Mouse (Mus musculus) E14TG2a.4 (cell line): Measurements from ENCODE around the gene Zbtb1.

Experiments used
- CTCF ChIP-seq: conservative IDR thresholded peaks from 2 replicates; pipeline ENCODE4 v1.5.1; 2014; ENCODE audit warnings: low read length
- NANOG ChIP-seq: IDR thresholded peaks from 2 replicates; pipeline ENCODE4 v1.6.1; 2014; ENCODE audit warnings: borderline replicate concordance, low read length, mixed read lengths

DNA sequence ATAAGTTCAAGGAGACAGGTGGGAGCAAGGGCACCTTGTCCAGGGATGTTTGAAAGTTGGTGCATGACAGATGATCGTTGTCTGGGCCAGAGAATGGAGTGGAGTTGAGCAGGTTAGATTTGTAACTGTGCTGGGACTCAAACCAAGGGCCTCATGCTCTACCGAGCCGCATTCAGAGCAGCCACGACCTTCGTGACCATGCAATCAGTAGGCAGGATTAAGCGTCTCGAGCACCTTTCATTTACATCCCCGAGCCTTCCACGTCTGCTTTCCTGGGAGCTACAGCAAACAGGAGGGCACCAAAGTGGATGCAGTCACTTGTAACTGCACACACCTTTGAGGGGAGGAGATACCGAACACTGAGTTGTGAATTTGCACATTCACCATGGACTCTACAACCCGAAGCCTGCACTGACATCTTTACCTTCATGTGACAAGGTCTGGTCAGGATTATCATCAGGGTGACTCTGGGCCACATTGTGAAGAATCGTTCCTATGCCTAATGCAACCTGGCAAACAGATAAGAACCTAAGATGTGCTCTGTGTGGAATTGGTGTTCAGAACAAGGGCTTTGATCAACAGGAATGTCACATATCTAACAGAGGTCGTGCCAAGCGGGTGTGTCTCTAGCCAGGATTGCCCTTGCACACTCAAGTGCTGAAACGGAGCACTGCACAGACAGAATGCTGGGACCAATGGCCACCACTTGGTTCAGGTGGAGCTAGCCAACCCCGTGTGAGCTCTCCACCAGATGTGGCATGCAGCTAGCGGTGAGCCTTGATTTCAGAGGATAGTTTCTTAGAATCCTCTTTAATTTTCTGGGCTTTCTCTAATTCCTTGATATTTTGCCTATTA lies 33.7 kb upstream of the Zbtb1 start:
- TF ChIP-seq NANOG: no peak
- TF ChIP-seq CTCF: no peak
